Mouse (Mus musculus) neutrophil, adult 59 days (primary cell): ENCODE measurements around the gene Tppp2. TPM values are rescaled to one million over a fixed set of nuclear protein-coding genes. Genes with fewer than 3 reads are reported as not detected.

Experiments used
- total RNA-seq, 2 experiments: library from RNA; stranded (reverse); gene quantifications; 1 replicate in 1 of 2; 2 replicates in 1 of 2; pipeline ENCODE4 v1.2.4; 2023

Gene Tppp2
- not detected for total RNA-seq

GRCm38 (mm10) chr14:51918125-51918524 lies at the start of gene Tppp2:
Gene Tppp2, plus strand, starts transcription at chr14:51918425.

GRCm38 (mm10) chr14:51884598-51885331 lies 33.5 kb upstream of the Tppp2 start, which contains the start of gene Mettl17:
Gene Mettl17, plus strand, starts transcription at chr14:51884842.

GRCm38 (mm10) chr14:51892191-51892939 lies 25.9 kb upstream of the Tppp2 start, which contains the start of gene Slc39a2:
Gene Slc39a2, plus strand, starts transcription at chr14:51892889.

GRCm38 (mm10) chr14:51913960-51914762 lies 4.1 kb upstream of the Tppp2 start, which contains the start of gene Ndrg2:
Gene Ndrg2, minus strand, starts transcription at chr14:51914158.

GRCm38 (mm10) chr14:51922571-51922865 lies 4.3 kb downstream of the Tppp2 start, which contains the start of gene Rnase13:
Gene Rnase13, minus strand, starts transcription at chr14:51922773.

Other genes starting within 250 kb of the Tppp2 start
- not detected for gene Gm17079, start 223.0 kb upstream of the Tppp2 start, total RNA-seq
- not detected for gene Gm5800, start 201.2 kb upstream of the Tppp2 start, total RNA-seq
- not detected for gene Ang4, start 144.8 kb upstream of the Tppp2 start, total RNA-seq
- not detected for gene AY358078, start 118.4 kb upstream of the Tppp2 start, total RNA-seq
- 10 to 100 TPM; 10.4 to 41.8 TPM for gene Ear6, start 64.7 kb upstream of the Tppp2 start, total RNA-seq
- gene Mettl17, start 33.6 kb upstream of the Tppp2 start, total RNA-seq = 10 to 100 TPM; 16.2 to 17.2 TPM
- gene Slc39a2, start 25.5 kb upstream of the Tppp2 start, total RNA-seq = under 1 TPM in 1 of 2 experiments, not detected in 1; 0.15 TPM
- 1 to 10 TPM; 1.3 to 3.4 TPM for gene Ndrg2, start 4.3 kb upstream of the Tppp2 start, total RNA-seq
- not detected for gene Rnase13, start 4.3 kb downstream of the Tppp2 start, total RNA-seq
- 1 to 10 TPM; 5.1 to 8.1 TPM for gene Arhgef40, start 66.3 kb downstream of the Tppp2 start, total RNA-seq
- gene Tmem253, start 97.2 kb downstream of the Tppp2 start, total RNA-seq = not detected
- 10 to 100 TPM; 10.4 to 14.2 TPM for gene Zfp219, start 102.3 kb downstream of the Tppp2 start, total RNA-seq
- gene Olfr221, start 124.0 kb downstream of the Tppp2 start, total RNA-seq = not detected
- gene Hnrnpc, start 185.6 kb downstream of the Tppp2 start, total RNA-seq = 100 to 1,000 TPM; 228 to 249 TPM
- gene Rpgrip1, start 192.3 kb downstream of the Tppp2 start, total RNA-seq = 1 to 10 TPM; 1.1 to 3.4 TPM